Mouse (Mus musculus) gastrocnemius, postnatal 36 days (tissue): ENCODE results near the gene Hoxd9. TPM values are rescaled to one million over a fixed set of nuclear protein-coding genes. Genes with fewer than 3 reads are reported as not detected.

ENCODE experiments used
- DNase-seq, 2 experiments: peaks; one replicate each; pipeline ENCODE4 v3.0.0; 2022
- intact Hi-C: fragments of 180-260 bp; cut with DNase I; formaldehyde crosslinking; loops from one replicate; pipeline ENCODE4 v1.15.1; 2025
- total RNA-seq, 2 experiments: library from RNA; stranded (reverse); gene quantifications; 2 replicates each; pipeline ENCODE4 v1.2.3; 2021

Gene Hoxd9
- total RNA-seq, 2 experiments from 2014 or later = 16.7 to 16.8 TPM

GRCm38 (mm10) chr2:74693432-74693827 is 4.1 kb upstream of the Hoxd9 start:
- intact Hi-C loops = no loop called here
- DNase-seq = no peak

DNA sequence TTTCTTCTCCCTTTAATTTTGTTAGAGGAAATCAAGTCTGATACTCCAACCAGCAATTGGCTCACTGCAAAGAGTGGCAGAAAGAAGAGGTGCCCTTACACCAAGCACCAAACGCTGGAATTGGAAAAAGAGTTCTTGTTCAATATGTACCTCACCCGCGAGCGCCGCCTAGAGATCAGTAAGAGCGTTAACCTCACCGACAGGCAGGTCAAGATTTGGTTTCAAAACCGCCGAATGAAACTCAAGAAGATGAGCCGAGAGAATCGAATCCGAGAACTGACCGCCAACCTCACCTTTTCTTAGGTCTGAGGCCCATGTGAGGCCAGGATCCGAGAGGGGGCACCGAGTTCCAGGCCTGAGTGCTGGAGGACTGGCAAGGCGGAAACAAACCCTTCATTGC is 3.5 kb upstream of the Hoxd9 start:
- intact Hi-C loops = no loop called here
- DNase-seq = no peak

DNA sequence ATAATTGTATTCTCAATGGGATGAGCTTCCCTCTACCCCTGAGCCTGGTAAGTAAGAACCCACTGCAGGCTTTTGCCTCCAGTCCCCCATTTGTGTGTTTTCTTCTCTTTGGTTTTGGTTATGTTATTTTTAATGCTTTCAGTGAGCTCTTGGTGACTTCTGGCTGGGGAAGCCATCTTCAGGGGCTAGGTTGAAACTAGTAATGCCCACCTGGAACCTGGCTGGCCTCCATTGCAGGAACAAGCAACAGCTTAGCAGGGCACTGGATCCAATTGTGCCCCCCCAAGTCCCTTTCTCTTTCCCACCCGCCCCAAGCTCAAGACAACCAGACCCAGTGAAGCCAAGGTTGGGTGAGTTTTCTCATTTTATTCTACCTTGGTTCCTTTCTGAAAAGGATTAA is 2.1 kb upstream of the Hoxd9 start:
- DNase-seq = no peak
- intact Hi-C loops = loop anchor here (5.0 kb wide), 1 partner anchor 617 kb away; no protein-coding TSS in a partner anchor

- intact Hi-C loops = loop anchor here (5.0 kb wide), 1 partner anchor 616 kb away; no protein-coding TSS in a partner anchor
- no peak for DNase-seq
Observed at GRCm38 (mm10) chr2:74695813-74696430, 1.6 kb upstream of the Hoxd9 start.

DNA sequence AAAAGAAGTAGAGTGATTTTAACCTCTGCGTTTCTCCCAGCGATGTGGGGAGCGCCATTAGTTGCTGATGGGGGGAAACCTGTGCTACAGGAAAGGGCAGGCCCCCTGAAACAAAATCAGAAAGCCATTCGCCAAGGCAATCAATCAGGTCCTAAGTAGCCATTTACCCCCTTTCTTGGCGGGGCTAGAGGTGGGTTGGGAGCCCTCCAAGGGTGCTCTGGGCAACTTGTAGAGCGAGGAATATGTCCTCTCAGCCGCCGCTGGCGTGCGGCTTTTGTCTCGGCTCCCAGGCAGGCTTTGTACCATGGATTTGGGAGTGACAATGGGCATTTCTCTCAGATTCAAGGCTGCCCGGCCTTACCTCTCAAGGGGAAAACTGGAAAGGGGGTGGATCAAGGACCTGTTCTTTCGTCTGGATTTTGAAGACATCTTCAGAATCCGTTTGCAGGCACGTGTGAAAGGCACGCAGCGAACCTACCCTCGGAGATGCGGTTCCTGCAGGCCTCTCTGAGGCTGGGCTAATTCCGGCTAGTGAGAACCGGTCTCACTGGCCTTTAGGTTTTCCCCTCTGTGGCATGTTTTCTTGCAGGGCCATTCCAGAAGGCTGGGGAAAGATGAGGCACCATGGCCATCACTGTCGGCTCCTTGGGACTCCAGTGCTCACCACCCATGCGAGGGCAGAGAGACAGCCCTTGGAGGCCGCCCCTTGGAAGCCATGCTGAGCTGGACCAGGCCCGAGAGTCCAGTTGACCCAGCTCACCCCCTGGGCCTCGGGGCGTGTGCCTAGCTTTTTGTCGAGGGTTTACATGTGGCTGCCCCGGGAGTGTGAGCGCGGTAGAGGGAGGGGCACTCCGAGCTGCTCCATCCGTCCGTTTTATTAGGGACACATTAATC is 838 bp upstream of the Hoxd9 start:
- DNase-seq = no peak
- intact Hi-C loops = loop anchor here (5.0 kb wide), 1 partner anchor 616 kb away; no protein-coding TSS in a partner anchor

DNA sequence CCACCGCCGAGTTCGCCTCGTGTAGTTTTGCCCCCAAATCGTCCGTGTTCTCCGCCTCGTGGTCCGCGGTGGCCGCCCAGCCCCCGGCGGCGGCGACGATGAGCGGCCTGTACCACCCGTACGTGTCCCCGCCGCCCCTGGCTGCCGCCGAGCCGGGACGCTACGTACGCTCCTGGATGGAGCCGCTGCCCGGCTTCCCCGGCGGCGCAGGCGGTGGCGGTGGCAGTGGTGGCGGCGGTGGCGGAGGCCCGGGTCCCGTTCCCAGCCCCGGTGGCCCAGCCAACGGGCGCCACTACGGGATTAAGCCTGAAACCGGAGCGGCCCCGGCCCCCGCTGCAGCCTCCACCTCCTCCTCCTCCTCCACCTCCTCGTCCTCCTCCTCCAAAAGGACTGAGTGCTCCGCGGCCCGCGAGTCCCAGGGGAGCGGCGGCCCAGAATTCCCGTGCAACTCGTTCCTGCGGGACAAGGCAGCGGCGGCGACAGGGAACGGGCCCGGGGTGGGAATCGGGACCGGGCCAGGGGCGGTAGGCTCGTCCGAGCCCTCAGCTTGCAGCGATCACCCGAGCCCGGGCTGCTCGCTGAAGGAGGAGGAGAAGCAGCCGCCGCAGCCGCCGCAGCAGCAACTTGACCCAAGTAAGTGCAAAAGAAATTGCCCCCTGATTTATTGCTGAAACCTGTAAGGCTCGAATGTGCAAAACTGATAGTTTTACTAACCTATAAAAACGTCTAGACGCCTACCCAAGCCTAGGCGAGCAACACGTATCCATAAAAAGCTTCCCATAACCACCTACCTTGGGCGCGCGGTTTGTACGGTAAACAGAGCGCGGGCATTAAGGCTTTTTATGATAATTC is 900 bp downstream of the Hoxd9 start:
- peak; percentile 51 to 61 for DNase-seq
- intact Hi-C loops = loop anchor here (5.0 kb wide), 1 partner anchor 614 kb away; no protein-coding TSS in a partner anchor

DNA sequence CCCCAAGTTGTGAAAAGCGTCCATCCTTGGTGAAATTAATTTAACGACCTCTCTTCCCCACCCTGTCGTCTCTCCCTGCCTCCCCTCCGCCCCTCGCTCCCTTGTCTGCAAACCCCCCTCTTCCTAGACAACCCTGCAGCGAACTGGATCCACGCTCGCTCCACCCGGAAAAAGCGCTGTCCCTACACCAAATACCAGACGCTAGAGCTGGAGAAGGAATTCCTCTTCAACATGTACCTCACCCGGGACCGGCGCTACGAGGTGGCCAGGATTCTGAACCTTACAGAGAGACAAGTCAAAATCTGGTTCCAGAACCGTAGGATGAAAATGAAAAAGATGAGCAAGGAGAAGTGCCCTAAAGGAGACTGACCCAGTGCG is 1.5 kb downstream of the Hoxd9 start:
- intact Hi-C loops = loop anchor here (5.0 kb wide), 1 partner anchor 613 kb away; no protein-coding TSS in a partner anchor

DNA sequence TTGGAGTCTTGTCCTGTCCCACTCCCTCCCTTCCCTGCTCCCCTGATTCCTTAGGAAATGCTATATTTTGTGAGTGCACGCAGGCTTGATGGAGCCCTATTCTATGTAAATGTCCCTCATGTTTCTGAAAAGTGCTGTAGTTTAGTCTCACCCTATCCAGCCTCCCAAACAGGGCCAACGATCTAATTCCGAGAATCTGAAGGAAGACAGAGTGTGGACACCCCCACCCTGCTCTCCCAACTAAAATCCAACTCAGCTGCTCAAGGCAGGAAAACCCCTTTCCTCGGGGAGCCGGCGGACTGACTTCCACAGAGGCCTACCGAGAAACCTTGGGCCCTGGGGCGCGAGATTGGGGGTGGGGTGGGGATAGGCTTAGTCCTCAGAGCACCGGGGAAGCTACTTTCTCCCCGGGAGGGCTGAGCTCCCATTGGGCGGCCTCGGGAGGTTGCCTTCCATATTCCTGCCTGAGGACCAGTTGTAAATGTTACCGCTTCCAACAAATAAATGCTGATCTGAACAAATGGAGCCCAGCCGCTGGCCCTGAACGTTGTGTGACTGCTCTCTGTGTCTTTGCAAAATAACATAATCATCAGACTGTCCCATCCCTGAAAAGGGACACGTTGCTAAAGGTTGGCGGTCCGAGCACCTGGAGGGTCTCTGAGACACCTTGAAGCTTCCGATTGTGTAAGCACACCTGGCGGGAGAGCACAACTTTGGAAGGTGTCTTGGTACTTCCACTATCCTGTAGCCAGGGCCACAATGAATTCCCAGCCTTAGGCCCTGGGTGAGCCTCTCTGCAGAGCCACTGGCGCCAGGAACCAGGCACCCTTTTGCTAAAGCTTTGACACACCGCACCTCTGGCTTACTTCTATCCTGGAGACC is 2.4 kb downstream of the Hoxd9 start:
- intact Hi-C loops = loop anchor here (5.0 kb wide), 4 partner anchors 262 to 612 kb away; no protein-coding TSS in a partner anchor
- DNase-seq = no peak

More for the DNA sequence above, 1.5 kb downstream of the Hoxd9 start:
- DNase-seq = no peak

- DNase-seq = no peak
- intact Hi-C loops = loop anchor here (5.0 kb wide), 3 partner anchors 262 to 452 kb away; no protein-coding TSS in a partner anchor
Observed at GRCm38 (mm10) chr2:74700546-74701112, 3.1 kb downstream of the Hoxd9 start.

DNA sequence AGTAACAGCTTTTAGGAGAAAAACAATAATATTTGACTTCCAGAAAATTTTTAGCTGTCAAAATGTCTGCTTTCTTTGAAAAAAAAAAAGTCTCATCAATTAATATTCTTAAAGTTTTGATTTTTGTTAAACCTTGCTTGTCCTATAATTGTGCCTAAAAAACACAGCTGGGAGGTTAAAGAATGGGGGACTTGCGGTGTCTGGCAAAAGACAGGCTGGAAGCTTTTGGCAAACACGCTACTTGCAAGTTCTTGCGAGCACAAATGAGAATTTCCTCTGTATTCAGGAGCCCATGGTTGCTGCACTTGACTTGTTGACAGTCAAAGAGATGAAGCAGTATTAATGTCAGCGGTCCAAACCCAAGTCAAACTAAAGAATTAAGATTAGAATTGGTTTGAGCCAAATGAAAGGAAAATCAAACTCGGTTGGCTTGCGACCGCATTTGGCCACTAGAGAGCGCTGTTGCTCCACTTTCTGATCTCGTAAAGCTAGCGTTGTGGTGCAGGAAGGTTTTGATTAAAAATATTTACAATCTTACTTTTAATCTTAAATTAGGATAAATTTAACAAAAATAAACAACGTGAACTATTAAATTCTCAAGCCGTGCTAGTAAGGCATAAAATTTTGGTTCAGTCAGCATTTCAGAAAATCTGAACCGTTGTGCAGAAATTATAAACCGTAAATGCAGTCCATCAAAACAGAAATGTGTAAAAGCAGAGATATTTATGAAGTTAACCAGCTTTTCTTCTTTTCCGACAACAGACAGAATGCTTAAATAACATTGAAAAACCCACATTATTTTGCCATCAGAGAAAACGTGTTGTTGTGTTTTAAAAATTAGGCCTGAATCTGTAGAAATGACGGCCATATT is 4.7 kb downstream of the Hoxd9 start:
- intact Hi-C loops = loop anchor here (2.0 to 5.0 kb wide), 4 partner anchors 260 to 450 kb away; no protein-coding TSS in a partner anchor
- DNase-seq = peak; percentile 64 to 67

GRCm38 (mm10) chr2:74702820-74703219 is 5.3 kb downstream of the Hoxd9 start:
- intact Hi-C loops = loop anchor here (2.0 to 5.0 kb wide), 4 partner anchors 259 to 449 kb away; no protein-coding TSS in a partner anchor
- no peak for DNase-seq

DNA sequence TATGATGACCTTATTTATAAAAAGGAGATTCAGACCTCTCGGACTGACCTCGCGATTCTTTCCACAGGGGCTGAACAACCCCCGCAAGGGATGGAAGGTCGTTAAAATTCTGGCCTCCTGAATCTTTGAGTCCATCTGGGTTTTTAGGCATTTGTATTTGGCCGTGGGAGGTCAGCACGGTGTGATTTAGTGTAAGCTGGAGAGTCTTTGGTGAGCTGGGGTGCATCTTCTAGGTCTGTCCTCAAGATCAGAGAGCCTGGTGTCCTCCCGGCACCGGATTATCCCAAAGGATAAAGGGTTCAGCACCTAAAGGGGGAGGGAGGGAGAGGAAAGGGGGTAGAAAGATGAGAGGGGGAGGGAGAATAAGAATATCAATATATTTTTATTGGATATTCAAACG is 5.8 kb downstream of the Hoxd9 start:
- no peak for DNase-seq
- intact Hi-C loops = loop anchor here (2.0 to 5.0 kb wide), 4 partner anchors 259 to 449 kb away; no protein-coding TSS in a partner anchor

DNA sequence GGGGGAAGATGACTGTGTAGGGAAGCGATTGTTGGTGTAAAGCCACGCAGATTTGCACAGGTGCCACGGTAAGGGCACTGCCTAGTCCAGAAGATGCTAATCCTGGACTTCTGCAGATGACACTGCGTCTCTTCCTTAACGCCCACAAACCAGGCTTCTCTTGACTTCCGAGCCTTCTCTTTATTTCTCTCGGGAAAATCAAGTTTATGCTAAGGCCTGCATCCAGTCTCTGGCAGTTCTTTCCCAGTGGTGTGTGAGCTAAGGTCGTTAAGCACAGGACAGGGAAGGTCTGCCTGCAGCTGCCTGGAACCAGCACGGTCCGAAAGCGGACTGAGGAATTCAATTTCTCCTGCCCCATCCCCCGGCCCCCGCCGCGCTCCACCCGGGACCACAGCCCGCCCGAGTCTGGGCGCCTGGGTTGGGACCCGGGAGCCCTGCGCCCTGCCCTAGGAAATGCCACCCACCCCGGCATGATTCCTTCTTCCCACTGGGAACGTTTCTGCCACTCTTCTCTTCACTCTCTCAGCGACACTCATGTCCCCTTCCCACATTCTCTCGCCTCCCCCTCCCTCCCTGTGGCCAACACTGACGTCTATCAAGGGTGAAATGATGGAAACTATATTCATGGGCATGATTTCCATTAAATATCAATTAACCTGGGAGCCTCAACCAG is 6.3 kb downstream of the Hoxd9 start:
- intact Hi-C loops = loop anchor here (2.0 to 5.0 kb wide), 4 partner anchors 258 to 448 kb away; no protein-coding TSS in a partner anchor
- no peak for DNase-seq

DNA sequence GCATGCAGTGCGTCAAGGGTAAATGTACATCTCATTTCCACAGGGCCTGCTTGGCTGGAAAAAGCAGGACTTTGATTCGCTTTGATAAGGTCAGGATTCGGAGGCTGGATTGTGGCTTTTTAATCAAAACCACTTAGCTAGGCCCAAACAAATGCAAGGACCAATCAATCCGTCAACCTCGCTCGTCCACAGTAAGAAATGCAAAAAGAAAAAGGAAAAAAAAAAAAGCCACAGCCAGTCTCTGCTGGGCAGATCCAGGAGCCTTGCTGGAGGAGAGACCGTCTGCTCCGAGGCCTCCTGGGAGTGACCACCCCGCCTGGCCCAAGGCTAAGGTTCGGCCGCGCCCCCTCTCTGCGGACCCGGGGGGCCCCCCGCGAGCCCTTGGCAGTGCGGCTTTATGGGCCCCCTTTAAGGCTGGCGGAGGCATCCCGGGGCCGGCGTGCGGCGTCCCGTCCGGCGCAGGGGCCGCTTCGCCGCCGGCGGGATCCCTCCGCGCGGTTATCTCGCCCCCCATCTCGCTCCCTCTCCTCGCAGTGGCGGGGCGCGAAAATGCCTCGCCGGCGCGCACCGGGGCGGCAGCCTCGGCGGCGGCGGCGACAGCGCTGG is 7.0 kb downstream of the Hoxd9 start, which contains the start of gene Hoxd8:
Gene Hoxd8, plus strand, starts transcription at position 223 of the 606 bp plus-strand sequence.
- intact Hi-C loops = loop anchor here (5.0 kb wide), 3 partner anchors 258 to 448 kb away; no protein-coding TSS in a partner anchor
- peak; percentile 66 to 70 for DNase-seq

- no peak for DNase-seq
- intact Hi-C loops = loop anchor here (5.0 kb wide), 4 partner anchors 257 to 882 kb away; no protein-coding TSS in a partner anchor
Observed at GRCm38 (mm10) chr2:74704999-74705466, 7.5 kb downstream of the Hoxd9 start.

DNA sequence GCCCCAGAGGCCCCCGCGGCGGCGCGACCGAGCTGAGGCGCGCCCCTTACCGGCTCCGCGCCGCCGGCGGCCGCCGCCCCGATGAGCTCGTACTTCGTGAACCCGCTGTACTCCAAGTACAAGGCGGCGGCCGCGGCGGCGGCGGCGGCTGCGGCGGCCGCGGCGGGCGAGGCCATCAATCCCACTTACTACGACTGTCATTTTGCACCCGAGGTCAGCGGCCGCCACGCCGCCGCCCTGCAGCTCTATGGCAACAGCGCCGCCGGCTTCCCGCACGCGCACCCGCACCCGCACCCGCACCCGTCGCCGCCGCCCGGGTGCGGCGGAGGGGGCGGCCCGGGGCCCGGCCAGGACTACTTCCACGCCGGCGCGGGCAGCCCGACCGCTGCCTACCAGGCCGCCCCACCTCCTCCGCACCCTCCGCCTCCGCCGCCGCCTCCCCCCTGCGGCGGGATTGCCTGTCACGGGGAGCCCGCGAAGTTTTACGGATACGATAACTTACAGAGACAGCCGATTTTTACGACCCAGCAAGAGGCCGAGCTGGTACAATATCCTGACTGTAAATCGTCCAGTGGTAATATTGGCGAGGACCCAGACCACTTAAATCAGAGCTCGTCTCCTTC is 8.1 kb downstream of the Hoxd9 start:
- intact Hi-C loops = loop anchor here (5.0 kb wide), 1 partner anchor 882 kb away; no protein-coding TSS in a partner anchor
- DNase-seq = no peak
